Mouse (Mus musculus) lung, adult 18-20 months (tissue): ENCODE measurements around the gene Fgfr2.

Experiments
- DNase-seq, 2 experiments: peaks; one replicate each; pipeline ENCODE4 v3.0.0; 2022; ENCODE audit warnings: mixed read lengths in 2 of 2

Gene Fgfr2

DNA sequence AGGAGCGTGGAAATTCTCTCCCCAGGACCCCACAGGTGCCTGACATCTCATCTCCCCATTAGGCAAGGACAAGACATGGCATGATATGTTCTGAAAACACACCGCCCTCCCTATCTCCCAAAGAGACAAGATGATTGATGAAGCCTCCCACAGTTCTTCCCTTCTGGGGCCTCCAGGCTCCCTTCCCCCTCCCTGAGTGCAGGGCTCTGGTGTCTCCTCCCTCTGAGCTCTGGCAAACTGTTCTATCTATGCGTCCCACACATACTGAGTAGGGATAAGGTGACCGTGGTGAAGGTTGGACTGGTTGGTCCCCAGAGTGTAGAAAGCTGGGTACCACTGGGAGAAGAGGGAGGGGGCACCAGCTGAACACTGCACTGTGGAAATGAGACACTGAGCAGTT lies 1024.7 kb downstream of the Fgfr2 start:
- DNase-seq = no peak

- DNase-seq = peak; percentile 4
These were observed 1028.5 kb downstream of the Fgfr2 start for GRCm38 (mm10) chr7:132094666-132095065.

DNA sequence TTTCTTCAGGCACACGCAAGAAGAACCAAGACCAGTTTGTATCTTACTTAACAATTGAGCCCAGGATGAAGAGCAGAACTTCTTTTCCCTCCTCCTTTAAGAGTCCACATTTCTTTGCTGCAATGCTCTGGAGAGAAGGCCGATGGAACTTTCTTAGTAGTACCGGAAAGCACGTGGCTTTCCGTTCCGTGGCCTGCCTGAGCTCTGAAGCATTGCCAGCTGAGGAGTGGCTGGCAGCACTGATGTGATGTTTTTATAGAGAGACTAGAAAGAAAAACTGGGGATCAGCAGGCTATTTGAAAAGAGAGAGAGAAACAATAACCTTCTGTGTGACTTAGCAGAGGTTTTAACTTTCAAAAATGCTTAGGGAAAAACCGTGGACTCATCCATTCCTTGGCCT lies 1031.6 kb downstream of the Fgfr2 start:
- DNase-seq = no peak

- peak in 1 of 2 experiments; percentile 3 for DNase-seq
These were observed 1034.5 kb downstream of the Fgfr2 start for GRCm38 (mm10) chr7:132088606-132089005.

GRCm38 (mm10) chr7:132088181-132088580 lies 1035.0 kb downstream of the Fgfr2 start:
- peak in 1 of 2 experiments; percentile 5 for DNase-seq

DNA sequence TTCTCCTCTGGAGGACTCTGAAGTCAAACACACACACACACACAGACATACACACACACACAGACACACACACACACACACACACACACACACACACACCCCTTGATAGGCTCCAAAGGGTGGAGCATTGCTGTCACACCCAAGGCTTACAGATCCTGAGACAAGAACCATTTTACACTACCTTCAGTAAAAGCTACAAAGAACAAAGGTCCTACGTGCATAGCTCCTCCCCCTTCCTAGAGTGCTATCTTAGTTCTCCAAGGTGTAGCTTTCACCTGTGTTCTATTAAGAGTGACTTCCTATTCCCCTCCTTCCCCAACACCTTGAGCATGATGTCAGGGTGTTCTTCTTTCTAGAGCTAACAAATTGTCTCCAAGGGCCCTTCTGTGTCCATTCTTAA lies 1047.3 kb downstream of the Fgfr2 start:
- no peak for DNase-seq

- no peak for DNase-seq
These were observed 1048.6 kb downstream of the Fgfr2 start for GRCm38 (mm10) chr7:132074503-132074902.

- no peak for DNase-seq
These were observed 1052.1 kb downstream of the Fgfr2 start for GRCm38 (mm10) chr7:132070877-132071625.

DNA sequence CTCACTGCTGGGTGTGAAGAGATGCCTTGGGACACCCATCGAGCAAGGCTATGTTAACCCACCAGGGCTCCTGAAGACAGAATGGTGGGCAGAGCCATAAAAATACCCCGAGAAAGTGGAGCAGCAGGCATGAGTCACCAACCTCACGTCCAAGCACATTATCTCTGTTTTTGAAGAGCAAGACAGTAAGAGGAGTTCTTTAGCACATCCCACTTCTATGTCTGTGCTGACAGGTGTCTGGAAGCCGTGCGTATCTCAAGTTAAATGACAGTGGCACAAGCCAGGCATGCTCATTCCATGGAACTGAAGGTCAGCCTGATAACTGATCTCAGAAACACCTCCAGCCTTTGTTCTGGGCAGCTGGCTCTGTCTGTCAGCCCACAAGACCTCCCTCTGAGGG lies 1055.2 kb downstream of the Fgfr2 start:
- no peak for DNase-seq

GRCm38 (mm10) chr7:132067511-132067910 lies 1055.6 kb downstream of the Fgfr2 start:
- no peak for DNase-seq

GRCm38 (mm10) chr7:132060116-132060515 lies 1063.0 kb downstream of the Fgfr2 start:
- no peak for DNase-seq

- no peak for DNase-seq
These were observed 1066.6 kb downstream of the Fgfr2 start for GRCm38 (mm10) chr7:132056565-132056964.

GRCm38 (mm10) chr7:132046662-132047061 lies 1076.5 kb downstream of the Fgfr2 start:
- no peak for DNase-seq

- DNase-seq = no peak
These were observed 1091.1 kb downstream of the Fgfr2 start for GRCm38 (mm10) chr7:132031940-132032531.

DNA sequence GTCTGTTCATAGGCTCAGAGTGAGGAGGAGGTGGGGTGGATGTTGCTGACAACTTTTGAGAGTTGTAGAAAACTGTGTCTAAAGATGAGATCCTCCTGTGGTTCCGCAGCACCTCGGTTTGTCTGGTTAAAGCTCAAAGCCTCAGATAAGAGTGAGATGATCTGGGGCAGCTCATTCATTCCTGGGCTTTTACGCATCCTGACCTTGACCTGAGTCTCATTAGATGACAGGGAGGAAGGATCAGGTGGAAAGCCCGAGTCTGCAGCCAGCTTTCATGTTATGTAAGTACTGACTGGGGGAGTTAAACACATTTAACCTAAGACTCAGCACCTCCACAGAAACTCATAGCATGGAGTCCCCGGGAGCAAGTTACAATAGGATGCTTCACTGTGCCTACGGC lies 1096.5 kb downstream of the Fgfr2 start:
- no peak for DNase-seq

DNA sequence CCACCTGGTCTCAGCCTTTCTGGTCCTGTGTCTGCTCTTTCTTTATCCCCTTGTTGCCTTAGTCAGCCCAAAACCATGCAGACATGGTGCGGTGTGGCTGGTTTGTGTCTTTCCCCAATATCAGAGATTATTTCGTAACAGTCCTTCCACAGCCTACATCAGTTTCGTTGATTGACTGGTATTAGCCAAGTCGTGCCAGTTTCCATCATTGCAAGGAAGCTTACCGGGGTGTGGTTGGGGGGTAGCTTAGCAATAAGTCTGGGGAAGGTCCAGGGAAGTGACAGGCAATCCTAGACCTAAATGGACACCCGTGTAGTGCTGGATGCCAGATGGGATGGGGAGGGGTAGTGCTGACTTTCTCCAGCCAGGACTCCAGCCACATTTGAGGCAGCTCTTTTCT lies 1097.6 kb downstream of the Fgfr2 start:
- DNase-seq = no peak

- DNase-seq = no peak
These were observed 1107.2 kb downstream of the Fgfr2 start for GRCm38 (mm10) chr7:132015933-132016332.

- no peak for DNase-seq
These were observed 1108.0 kb downstream of the Fgfr2 start for GRCm38 (mm10) chr7:132015193-132015592.

DNA sequence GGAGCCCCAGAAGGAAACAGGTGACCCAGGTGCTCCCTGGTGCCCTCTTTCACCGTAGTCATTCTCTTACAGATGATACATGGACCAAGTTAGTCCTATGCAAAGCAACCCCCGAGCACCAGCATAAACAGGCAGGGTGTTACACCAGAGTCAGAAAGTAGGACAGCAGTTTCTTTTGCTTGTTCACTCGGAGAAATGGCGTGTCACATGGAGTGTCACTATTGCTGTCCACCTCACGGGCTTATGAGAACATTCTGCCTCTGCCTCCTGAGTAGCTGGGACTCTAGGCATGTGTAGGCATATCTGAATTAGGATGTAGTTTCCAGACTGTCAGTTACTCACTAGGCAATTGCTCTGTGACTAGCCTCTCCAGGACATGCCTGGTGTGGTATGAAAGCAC lies 1109.2 kb downstream of the Fgfr2 start:
- no peak for DNase-seq

DNA sequence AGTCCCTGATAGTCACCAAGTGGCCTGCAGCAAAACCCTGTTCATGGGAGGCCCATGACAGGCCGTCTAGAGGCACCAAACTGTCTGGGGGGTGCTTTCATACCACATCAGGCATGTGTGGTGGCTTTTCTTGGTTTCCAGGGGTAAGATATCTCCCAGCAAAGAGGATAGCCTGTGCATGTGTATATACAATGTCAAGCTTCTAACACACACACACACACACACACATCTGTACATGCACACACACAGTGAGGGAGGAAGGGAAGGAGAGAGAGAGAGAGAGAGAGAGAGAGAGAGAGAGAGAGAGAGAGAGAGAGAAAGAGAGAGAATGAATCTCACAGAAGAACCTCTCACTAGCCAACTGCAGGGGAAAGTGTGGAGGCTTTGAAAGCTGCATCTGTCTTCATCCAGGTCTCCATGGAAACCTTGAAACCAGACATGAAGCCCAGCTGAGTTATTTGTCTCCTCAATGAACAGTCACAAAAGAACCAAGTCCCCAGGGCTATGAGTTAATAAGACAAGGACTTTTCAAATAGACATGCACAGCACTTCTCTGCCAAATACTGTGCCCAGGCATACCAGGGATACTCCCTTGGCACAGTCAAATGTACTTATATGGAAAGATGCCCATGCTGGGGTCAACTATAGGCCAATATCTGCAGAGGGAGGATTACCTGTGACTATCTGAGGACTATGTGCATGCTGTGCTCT lies 1110.0 kb downstream of the Fgfr2 start:
- no peak for DNase-seq

DNA sequence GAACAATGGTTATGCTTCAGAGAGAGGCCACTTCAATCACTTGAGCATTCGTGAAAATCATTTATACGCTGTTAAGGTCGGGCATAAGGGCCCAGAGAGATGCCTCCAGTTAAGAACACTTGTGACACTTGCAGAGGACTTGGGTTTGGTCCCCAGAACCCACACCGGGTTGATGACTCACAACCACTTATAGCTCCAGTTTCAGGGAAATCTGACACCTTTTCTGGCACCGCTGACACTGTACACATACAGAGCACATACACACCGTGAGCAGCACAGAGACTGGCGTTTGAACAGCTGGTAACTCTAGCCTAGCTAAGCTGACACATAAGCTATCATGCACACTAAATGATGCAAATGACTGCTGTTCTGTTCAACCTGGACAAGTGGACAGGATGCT lies 1114.1 kb downstream of the Fgfr2 start:
- peak; percentile 22 to 55 for DNase-seq

- DNase-seq = no peak
These were observed 1117.0 kb downstream of the Fgfr2 start for GRCm38 (mm10) chr7:132005996-132006696.

DNA sequence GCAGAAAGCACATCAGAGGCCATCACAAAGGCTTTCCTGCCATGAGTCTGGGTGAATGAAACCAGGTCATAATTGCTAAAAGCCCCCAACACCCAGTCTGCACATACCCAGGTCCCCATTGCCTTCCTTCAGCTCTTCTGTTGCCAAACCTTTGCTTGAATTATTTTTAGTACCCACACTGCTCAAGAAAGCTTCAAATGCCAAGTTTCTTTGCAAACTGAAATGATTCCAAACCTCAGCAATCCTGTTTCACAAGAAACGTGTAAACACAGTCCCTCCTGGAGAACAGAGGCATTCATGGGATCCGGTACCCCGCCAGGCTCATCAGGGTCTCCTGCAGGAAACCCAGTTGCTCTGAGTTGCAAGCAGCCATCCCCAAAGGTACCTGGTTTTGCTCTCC lies 1130.3 kb downstream of the Fgfr2 start:
- peak in 1 of 2 experiments; percentile 2 for DNase-seq
